Mouse (Mus musculus) adipose tissue, adult 10 weeks (tissue): ENCODE measurements around the gene Dglucy. TPM values are rescaled to one million over a fixed set of nuclear protein-coding genes. Genes with fewer than 3 reads are reported as not detected.

Experiments used
- polyA plus RNA-seq: library from polyadenylated mRNA; stranded (reverse); fragments of 350-450 nt; fragmentation: Illumina TruSeq; extraction: RNeasy Lipid Tissue Mini Kit (QIAGEN cat#74804); gene quantifications from one replicate; pipeline ENCODE4 v1.2.3, GENCODE M21; 2014; ENCODE audit warnings: low read depth, low replicate concordance

Gene Dglucy
- 10.5 TPM for polyA plus RNA-seq

DNA sequence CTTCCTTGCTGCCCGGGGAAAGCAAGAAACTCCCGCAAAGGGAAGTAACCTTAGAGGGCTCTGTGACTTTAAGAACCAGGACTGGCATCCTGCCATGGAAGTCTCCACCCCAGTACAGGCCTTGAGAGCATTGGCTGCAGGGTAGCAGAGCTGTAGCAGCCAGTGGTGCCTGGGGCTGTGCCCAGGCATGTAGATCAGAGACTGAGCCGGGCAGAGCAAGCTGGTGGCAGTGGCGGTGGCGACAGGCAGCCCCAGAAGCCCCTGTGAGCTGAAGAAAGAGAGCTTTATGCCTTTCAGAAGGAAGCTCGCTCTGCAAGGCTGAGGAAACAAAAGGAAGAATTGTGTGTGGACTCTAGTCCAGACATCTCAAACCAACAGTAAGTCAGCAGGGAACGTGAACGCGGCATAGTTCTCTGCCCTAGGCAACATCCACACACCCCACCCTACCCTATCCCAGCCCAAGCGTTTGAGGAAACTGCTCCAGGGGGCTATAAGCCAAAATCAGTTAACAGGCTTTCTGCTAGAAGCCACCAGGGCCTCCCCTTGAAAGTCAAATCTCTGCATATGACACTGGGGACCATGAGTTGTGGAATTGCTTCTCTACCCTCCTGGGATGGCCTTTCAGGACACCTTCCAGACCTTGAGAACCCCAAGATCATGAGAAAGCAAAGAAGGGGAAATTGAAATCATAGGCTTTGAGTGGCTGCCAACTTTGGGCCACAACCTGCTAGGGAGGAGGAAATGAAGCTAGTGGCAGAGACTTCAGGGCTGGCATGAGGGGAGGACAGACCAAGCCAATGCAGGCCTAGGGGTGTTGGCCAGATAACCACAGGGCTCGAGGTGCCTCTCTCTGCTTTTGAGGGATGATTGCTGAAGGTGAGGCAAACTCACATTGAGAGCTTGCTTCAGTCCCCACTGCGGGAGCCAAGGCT lies at the start of gene Dglucy:
Gene Dglucy, plus strand, starts transcription at position 124 of the 932 bp plus-strand sequence.

DNA sequence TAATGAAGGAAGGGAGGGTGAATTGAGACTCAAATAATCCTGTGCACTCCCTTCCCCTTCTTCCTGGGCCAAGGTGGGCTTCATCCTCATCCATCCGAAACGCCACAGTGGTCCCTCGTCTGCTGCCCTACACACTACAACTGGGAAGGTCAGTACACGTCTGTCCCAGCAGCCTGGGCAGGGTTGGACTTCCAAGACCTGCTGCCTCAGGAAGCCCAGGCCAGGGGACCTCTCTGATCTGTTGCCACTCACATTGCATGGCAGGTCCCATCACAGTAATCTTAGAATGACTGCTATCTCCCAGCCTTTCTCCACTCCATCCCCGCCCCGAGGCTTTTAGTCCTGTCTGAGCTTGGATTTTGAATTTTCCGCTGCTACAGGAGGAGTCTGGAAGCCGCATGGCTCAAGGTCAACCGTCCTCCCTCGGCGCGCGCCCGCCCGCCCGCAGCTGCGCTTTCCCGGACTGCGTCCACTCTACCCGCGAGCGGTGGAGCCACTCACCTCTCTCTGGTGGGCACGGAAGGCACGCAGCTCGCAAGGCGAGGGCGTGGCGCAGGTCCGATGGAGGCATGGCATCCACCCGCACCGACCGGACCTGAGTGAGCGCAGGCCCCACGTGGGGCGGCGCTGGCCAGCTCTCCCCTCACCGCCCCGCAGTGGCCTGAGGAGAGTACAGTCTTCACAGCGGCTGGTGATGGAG lies 128.9 kb downstream of the Dglucy start, which contains the start of gene Gpr68:
Gene Gpr68, minus strand, starts transcription at position 601 of the 700 bp plus-strand sequence.

Other genes starting within 250 kb of the Dglucy start
- gene Rps6ka5, start 52.1 kb upstream of the Dglucy start, polyA plus RNA-seq = 3.4 TPM
- 1.0 TPM for gene Gpr68, start 129.1 kb downstream of the Dglucy start, polyA plus RNA-seq
- gene Ccdc88c, start 250.0 kb downstream of the Dglucy start, polyA plus RNA-seq = 10.0 TPM